Mouse (Mus musculus): ENCODE measurements at regions not wholly inside any gene's neighbourhood (a gene's known extent, or its start where the extent isn't known, plus 50 kb on each side); places are given as distances from the start of the nearest gene placed in this dataset.

- no peak for DNase-seq (ENCODE audit: low spot score)
These were observed 74.4 kb downstream of the Tbx19 start for GRCm38 (mm10) chr1:165086131-165086530.

- DNase-seq (ENCODE audit: low spot score): no peak
These were observed 75.8 kb downstream of the Tbx19 start for GRCm38 (mm10) chr1:165084753-165085152.

- no peak for DNase-seq (ENCODE audit: low spot score)
These were observed 76.4 kb downstream of the Tbx19 start for GRCm38 (mm10) chr1:165084179-165084578.

GRCm38 (mm10) chr1:165080351-165080750, 80.2 kb downstream of the Tbx19 start:
- no peak for DNase-seq (ENCODE audit: low spot score)

- no peak for DNase-seq (ENCODE audit: low spot score)
These were observed 83.3 kb downstream of the Tbx19 start for GRCm38 (mm10) chr1:165077313-165077712.

- DNase-seq (ENCODE audit: low spot score): no peak
These were observed 85.1 kb downstream of the Tbx19 start for GRCm38 (mm10) chr1:165075301-165076082.

GRCm38 (mm10) chr1:165071831-165072491, 88.6 kb downstream of the Tbx19 start:
- DNase-seq (ENCODE audit: low spot score): no peak

- no peak for DNase-seq (ENCODE audit: low spot score)
These were observed 95.6 kb downstream of the Tbx19 start for GRCm38 (mm10) chr1:165064981-165065380.

- DNase-seq (ENCODE audit: low spot score): no peak
These were observed 97.6 kb downstream of the Tbx19 start for GRCm38 (mm10) chr1:165062813-165063492.

- no peak for DNase-seq (ENCODE audit: low spot score)
These were observed 99.2 kb downstream of the Tbx19 start for GRCm38 (mm10) chr1:165061420-165061819.

- no peak for DNase-seq (ENCODE audit: low spot score)
These were observed 106.3 kb downstream of the Tbx19 start for GRCm38 (mm10) chr1:165054245-165054644.

GRCm38 (mm10) chr1:165051294-165051693, 109.3 kb downstream of the Tbx19 start:
- no peak for DNase-seq (ENCODE audit: low spot score)

GRCm38 (mm10) chr1:165050176-165050575, 110.4 kb downstream of the Tbx19 start:
- DNase-seq (ENCODE audit: low spot score): no peak

- peak; percentile 42 for DNase-seq (ENCODE audit: low spot score)
These were observed 111.3 kb upstream of the Xcl1 start for GRCm38 (mm10) chr1:165046637-165047036.

- DNase-seq (ENCODE audit: low spot score): no peak
These were observed 110.7 kb upstream of the Xcl1 start for GRCm38 (mm10) chr1:165046056-165046455.

GRCm38 (mm10) chr1:165043361-165043760, 108.0 kb upstream of the Xcl1 start:
- no peak for DNase-seq (ENCODE audit: low spot score)

- DNase-seq (ENCODE audit: low spot score): no peak
These were observed 106.8 kb upstream of the Xcl1 start for GRCm38 (mm10) chr1:165042105-165042504.

- no peak for DNase-seq (ENCODE audit: low spot score)
These were observed 101.3 kb upstream of the Xcl1 start for GRCm38 (mm10) chr1:165036631-165037030.

GRCm38 (mm10) chr1:165035618-165036017, 100.3 kb upstream of the Xcl1 start:
- no peak for DNase-seq (ENCODE audit: low spot score)

GRCm38 (mm10) chr1:165020960-165021563, 85.7 kb upstream of the Xcl1 start:
- no peak for DNase-seq (ENCODE audit: low spot score)

GRCm38 (mm10) chr1:165018692-165019309, 83.5 kb upstream of the Xcl1 start:
- peak; percentile 49 for DNase-seq (ENCODE audit: low spot score)

- no peak for DNase-seq (ENCODE audit: low spot score)
These were observed 82.9 kb upstream of the Xcl1 start for GRCm38 (mm10) chr1:165018236-165018635.

All from testis, postnatal 10 days (tissue).